Mouse (Mus musculus) testis, adult 2 months (tissue): ENCODE data around the gene Trmt13. TPM values are rescaled to one million over a fixed set of nuclear protein-coding genes. Genes with fewer than 3 reads are reported as not detected.

ENCODE experiments used
- H3K27ac ChIP-seq: fragments of 200-500 bp; 2 replicates; pipeline ENCODE4 v1.5.1; 2012; ENCODE audit warnings: low read depth, low read length; ENCODE audit not compliant: control insufficient read depth, insufficient read depth
- H3K27me3 ChIP-seq: fragments of 200-500 bp; 2 replicates; pipeline ENCODE4 v1.6.1; 2012; ENCODE audit warnings: mild to moderate bottlenecking, low read length, moderate library complexity; ENCODE audit not compliant: control insufficient read depth, insufficient read depth
- H3K36me3 ChIP-seq: fragments of 200-500 bp; 2 replicates; pipeline ENCODE4 v1.6.1; 2012; ENCODE audit warnings: mild to moderate bottlenecking, low read length; ENCODE audit not compliant: control insufficient read depth, insufficient read depth
- H3K4me1 ChIP-seq: fragments of 200-500 bp; 2 replicates; pipeline ENCODE4 v1.6.1; 2012; ENCODE audit warnings: low read length; ENCODE audit not compliant: control insufficient read depth, insufficient read depth
- H3K4me3 ChIP-seq: fragments of 200-500 bp; 2 replicates; pipeline ENCODE4 v1.5.1; 2012; ENCODE audit warnings: low read depth, mild to moderate bottlenecking, low read length, moderate library complexity, mixed read lengths; ENCODE audit not compliant: control insufficient read depth
- CTCF ChIP-seq: fragments of 200-500 bp; IDR thresholded peaks from 2 replicates; pipeline ENCODE4 v1.5.1; 2012; ENCODE audit warnings: low read depth, mild to moderate bottlenecking, inconsistent platforms, low read length, moderate library complexity; ENCODE audit not compliant: control insufficient read depth, insufficient read depth, insufficient replicate concordance
- POLR2A ChIP-seq: fragments of 200-500 bp; IDR thresholded peaks from 2 replicates; pipeline ENCODE4 v1.6.1; 2012; ENCODE audit warnings: low read depth, mild to moderate bottlenecking, inconsistent platforms, low read length, moderate library complexity; ENCODE audit not compliant: control insufficient read depth
- polyA plus RNA-seq: library from polyadenylated mRNA; depleted of rRNA; stranded (reverse); fragments of >200 nt; gene quantifications from 2 replicates; pipeline ENCODE4 v1.2.3, GENCODE M21; 2012

The Trmt13 gene
- polyA plus RNA-seq, 1 experiment, result 5.0 TPM

DNA sequence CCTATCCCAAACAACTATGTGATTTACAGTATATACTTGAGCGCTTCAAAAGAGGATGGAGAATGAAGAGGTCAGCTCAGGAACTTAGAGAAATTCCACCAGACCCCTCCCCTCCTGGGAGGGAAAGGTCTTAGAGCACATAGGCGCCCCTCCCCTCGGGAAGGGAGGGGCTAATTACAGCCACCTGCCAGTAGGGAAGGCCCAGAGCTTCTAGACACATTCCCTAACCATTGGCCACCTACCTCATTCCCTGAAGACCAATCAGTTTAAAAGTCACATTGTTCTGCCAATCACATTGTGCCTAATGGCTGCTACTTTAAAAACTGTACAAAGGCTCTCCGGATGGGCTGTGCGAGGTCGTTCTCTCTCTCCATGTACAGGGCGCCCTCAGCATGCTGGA is 8.3 kb upstream of the Trmt13 start:
- H3K4me3 ChIP-seq, result no peak overlapping the region
- no peak overlapping the region for H3K27ac ChIP-seq
- no peaks in the 10 kb centered on the region for H3K27me3 ChIP-seq
- TF ChIP-seq CTCF (no peak), POLR2A (no peak)
- H3K36me3 ChIP-seq, result peaks cover 1% of the 10 kb centered on the region; the same call in 1 of the 2 replicates
- H3K4me1 ChIP-seq, result no peaks in the 10 kb centered on the region

DNA sequence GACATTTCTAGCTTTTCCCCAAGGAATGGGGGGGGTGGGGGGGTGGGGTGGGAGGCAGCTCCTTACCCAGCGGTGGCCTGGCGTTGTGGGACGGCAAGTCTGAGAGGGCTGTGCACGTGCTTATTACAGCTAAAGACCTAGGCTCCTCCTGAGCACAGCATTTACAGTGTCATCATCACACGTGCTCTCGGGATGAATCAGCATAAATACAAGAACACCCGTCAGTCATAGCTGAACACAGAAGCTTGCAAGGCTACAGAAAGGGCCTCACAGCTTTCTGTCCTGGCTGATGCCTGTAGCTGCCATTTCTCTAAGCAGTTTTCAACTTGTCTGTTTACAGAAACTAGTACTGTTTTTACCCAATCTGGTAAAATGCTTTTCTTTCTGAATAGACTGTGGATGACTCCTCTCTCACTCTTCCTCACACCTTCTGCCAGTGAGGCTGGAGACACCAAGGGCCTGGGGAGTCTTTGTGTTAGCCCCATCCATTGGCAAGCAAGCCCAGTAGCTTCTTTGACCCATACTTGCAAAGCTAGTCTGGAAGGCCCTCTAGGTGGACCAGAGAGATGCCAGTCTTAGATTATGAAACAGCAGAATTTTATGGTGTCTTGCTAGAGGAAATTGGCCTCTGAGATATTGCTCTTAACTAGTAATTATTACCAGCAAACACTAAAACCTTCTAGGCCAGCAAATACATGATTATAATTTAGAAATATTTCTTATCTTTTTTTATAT is 6.4 kb upstream of the Trmt13 start:
- H3K36me3 ChIP-seq, result peaks cover 1% of the 10 kb centered on the region; the same call in 1 of the 2 replicates
- H3K4me3 ChIP-seq, result no peak overlapping the region
- H3K27ac ChIP-seq, result no peak overlapping the region
- no peaks in the 10 kb centered on the region for H3K27me3 ChIP-seq
- no peaks in the 10 kb centered on the region for H3K4me1 ChIP-seq
- TF ChIP-seq CTCF (no peak), POLR2A (no peak)

DNA sequence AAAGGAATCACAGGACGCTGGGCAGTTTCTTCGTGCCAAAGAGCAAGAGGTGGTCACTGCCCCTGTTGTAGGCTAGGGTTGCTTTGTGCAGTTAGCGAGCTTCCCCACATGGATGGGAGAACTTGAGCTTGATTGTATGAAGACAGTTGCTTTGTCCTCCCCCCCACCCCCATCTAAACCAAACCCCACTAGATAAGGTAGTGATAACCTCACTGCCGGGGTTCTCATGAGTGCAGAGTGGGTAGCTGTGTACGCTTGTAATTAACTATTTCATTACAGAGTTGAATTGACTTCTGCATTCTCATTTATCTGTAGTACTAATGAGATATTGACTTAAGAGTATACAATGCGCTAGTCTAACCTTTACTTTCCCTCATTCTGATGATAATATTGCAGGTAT is 4.5 kb upstream of the Trmt13 start:
- no peaks in the 10 kb centered on the region for H3K27me3 ChIP-seq
- no peak overlapping the region for H3K4me3 ChIP-seq
- no peak overlapping the region for H3K27ac ChIP-seq
- peaks cover 1% of the 10 kb centered on the region; the same call in 1 of the 2 replicates for H3K36me3 ChIP-seq
- no peaks in the 10 kb centered on the region for H3K4me1 ChIP-seq
- no peak for TF ChIP-seq CTCF
- no peak for TF ChIP-seq POLR2A

DNA sequence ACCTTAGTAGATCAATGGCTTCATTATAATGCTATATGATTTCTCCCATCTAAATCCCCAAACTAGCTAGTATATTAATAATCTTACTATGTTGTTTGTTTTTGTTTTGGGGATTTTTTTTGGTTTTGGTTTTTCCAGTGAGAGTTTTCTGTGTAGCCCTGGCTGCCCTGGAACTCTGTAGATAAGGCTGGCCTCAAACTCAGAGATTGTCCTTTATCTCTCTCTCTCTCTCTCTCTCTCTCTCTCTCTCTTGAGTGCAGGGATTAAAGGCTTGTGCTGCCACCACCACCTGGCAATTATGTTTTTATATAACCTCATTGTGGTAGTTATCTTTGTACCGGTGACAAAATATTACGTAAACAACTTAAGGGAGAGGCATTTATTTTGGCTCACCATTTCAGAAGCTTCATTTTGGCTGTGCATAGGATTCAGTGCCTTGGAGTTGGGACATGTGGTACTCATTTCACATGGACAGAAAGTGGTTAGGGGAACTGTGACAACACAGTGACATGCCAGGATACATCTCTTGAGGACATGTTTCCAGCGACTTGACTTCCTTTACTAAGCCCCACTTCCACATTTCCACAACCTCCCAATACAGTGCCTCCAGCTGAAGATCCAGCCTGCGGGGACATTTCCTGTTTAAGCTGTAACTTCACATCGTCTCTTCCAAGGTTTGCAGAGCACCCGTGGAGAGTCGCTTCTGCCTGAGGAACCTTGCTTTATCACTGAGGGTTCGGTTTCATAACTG is 1.1 kb upstream of the Trmt13 start:
- no peaks in the 10 kb centered on the region for H3K36me3 ChIP-seq
- no peaks in the 10 kb centered on the region for H3K4me1 ChIP-seq

DNA sequence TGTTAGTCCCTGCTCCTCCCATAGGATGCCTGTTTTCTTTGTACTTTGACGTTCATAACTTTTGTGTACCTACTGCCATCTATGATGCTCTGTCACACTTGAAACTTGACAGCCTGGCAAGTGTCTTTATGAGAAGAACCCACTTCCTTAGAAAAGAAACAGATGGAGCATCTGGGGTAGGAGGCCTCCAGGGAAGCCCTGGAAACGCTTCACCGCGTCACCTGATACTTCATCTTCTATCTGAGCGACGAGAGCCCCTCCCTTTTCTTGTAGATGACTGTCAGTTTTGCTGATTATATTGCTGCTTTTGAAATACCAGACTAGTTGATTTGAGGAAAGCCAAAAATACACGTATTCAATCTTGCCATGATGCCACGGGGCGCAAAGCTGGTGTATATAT is 9.8 kb downstream of the Trmt13 start:
- peaks cover 1% of the 10 kb centered on the region for H3K36me3 ChIP-seq
- H3K4me3 ChIP-seq, result no peak overlapping the region
- no peak for TF ChIP-seq CTCF
- TF ChIP-seq POLR2A, result no peak
- no peaks in the 10 kb centered on the region for H3K4me1 ChIP-seq
- H3K27me3 ChIP-seq, result no peaks in the 10 kb centered on the region
- H3K27ac ChIP-seq, result no peak overlapping the region

More for the DNA sequence above, 1.1 kb upstream of the Trmt13 start:
- no peaks in the 10 kb centered on the region for H3K27me3 ChIP-seq
- H3K27ac ChIP-seq, result no peak overlapping the region
- TF ChIP-seq POLR2A, result no peak
- no peak overlapping the region for H3K4me3 ChIP-seq

DNA sequence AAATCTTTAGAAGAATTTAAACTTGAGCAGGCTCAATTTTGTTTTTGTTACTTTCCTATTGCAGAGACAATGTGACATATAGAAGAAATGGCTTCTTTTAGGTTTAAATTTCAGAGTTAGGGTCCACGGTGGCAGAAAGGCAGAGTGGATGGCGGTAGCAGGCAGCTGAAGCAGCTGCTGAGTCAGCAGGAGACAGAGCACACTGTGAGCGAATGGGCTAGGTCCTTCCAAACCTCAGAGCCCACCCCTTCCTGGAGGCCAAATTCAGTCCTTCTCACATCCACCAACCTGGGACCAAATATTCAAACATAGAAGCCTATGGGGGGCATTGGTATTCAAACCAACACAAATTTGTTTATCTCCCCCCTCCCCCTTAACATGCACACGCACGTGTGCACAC is 12.6 kb downstream of the Trmt13 start:
- Histone ChIP-seq H3K27ac (no peak overlapping the region), H3K4me1 (no peaks in the 10 kb centered on the region), H3K4me3 (no peak overlapping the region), H3K27me3 (no peaks in the 10 kb centered on the region), H3K36me3 (no peaks in the 10 kb centered on the region)
- TF ChIP-seq CTCF (no peak), POLR2A (no peak)

DNA sequence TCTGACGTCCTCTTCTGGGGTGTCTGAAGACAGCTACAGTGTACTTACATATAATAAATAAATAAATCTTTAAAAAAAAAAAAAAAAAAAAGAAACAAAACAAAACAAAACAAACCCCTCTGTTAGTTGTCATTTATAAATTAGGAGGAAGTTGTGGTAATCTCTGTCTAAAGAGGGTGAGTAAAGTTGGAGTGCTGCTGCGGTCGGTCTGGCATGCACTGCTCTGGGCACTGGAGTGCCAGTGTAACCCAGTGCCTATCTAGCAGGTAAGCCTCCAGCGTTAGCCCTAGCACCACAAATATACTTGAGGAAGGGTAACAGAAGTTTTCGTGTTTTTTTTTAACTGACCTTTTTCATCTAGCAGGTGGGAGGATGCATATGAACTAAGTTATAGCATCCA is 13.4 kb downstream of the Trmt13 start:
- H3K27me3 ChIP-seq, result no peaks in the 10 kb centered on the region
- H3K36me3 ChIP-seq, result no peaks in the 10 kb centered on the region
- H3K4me1 ChIP-seq, result no peaks in the 10 kb centered on the region
- no peak overlapping the region for H3K27ac ChIP-seq
- TF ChIP-seq CTCF, result no peak
- no peak for TF ChIP-seq POLR2A
- no peak overlapping the region for H3K4me3 ChIP-seq
